Mouse (Mus musculus): Measurements from ENCODE around the gene Ctdspl.

- TF ChIP-seq CTCF (conservative IDR thresholded peaks at IDR 0.05; ENCODE audit: low read length) (no peak), POU5F1 (IDR thresholded peaks at IDR 0.05; ENCODE audit: borderline replicate concordance, low read length) (no peak)
Observed at GRCm38 (mm10) chr9:119025263-119025662, 99.0 kb downstream of the Ctdspl start.

Measured in E14TG2a.4 (cell line).